Mouse (Mus musculus): Measurements from ENCODE around the gene Cfap73.

The Cfap73 gene

DNA sequence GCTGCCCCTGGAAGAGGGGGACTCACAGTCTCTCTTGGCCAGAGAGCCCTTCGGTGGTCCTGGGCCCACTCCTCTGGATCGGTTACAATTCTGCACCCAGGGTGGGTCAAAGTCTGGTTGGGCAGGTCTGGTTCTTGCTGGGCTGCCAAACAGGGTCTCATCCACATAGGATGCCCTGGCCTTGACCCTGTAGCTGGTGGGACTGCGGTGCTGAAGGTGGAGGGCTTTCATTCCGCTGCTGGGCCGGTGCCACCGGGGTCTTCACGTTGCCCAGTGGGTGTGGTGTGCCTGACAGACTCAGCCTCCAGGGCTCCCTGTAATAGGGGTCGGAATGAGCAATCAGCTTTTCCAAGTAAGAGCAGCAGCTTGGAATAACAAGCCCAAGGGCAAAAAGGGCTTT is 22.6 kb downstream of the Cfap73 start:
- no peak for DNase-seq

DNA sequence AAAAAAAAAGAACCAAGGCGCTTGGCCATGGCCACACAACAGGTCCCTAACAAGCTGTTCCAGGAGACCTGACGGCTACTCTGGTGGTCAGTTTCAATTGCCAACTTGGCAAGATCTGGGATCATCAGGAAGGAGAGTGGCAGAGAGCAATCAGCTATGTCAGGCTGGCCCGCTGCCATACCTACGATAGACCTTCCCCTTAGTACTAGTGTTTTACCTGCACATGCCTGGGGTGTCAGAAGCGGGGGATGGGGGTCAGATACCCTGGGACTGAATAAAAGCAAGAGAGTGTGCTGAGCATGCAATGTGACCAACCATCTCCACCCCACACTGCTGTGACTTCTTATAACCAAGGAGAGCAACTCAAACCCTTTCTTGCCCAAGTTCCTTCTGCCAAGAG is 23.1 kb downstream of the Cfap73 start:
- peak; percentile 73 for DNase-seq

DNA sequence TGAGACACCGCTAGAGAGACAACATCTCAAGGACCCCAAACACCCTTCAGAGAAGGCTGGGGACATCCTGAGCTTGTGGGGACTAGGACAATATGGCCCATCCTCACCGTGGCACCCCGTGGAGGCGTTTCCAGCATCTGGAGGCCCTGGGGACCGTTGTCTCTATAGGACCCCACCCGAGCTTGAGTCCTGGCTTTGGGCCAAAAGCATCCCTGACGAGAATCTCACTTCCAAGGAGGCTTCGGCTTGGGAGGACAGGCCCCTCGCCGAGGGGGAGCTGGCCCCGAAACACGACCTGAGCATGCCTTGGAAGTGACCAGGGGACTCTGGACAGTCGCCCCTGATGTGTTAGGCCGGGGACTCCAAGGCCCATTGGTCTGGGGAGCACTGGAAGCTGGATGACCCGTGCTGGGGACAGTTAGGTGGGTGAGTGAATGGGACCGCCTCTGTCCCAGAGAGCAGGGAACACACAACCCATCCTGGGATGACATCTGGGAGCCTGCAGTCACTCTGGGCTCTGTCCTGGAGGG is 24.7 kb downstream of the Cfap73 start:
- peak; percentile 63 for DNase-seq

DNA sequence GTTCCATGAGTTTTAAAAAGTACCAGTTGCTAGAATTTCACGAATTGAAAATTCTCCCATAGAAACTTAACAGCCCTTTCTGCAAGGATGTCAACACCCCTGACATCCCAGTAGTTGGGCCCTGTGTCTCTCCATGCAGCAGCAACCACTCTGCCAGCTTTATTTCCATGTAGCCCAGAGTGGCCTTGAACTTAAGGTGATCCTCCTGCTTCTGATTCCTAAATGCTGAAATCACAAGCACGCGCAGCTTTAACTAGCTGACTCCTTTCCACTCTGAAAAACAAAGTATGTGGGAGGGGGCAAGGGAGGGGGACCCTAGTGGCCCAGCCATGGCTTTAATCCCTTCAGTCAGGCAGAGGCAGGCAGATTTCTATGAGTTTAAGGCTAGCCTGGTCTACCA is 26.7 kb downstream of the Cfap73 start:
- DNase-seq: peak; percentile 36

GRCm38 (mm10) chr5:120606590-120607200 is 27.3 kb downstream of the Cfap73 start:
- peak; percentile 55 for DNase-seq

GRCm38 (mm10) chr5:120605688-120606087 is 28.3 kb downstream of the Cfap73 start:
- DNase-seq: peak; percentile 94

DNA sequence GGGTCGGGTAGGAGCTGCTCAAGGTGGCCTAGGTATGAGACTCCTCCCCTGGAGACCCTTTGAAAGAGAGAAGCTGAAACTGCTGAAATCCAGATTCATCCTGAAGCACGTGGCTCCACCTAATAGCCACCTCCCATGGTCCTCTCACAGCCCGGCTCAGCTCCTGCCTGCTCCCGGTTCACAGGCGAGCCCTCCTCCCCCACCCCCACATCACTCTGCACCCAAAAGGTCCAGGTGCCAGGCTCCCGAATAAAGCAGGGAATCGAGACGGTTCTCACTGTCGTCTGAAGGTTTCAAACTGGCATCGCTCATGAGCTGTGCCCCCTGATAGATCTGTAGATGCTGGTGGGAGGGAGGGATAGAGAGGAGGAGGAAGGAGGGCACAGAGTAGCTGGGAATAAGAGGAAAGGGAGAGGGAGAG is 28.8 kb downstream of the Cfap73 start:
- DNase-seq: peak; percentile 67

- peak; percentile 92 for DNase-seq
Observed at GRCm38 (mm10) chr5:120604839-120605238, 29.2 kb downstream of the Cfap73 start.

DNA sequence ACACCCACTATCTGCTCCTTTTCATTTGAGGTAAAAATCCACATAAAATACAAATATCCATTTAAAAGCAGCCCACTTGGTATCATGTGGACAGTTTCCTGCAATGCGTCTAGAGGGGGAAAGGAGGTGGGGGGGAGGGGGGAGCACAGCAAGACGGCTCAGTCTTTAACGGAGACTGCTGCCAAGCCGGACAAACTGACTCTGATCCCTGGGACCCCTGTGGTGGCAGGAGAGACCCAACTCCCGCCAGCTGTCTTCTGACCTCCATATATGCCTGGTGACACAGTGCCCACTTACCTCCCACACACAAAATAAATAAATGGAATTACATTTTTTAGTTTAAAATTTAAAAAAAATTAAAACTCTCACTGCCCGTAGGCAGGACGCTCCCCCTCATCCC is 30.5 kb downstream of the Cfap73 start:
- no peak for DNase-seq

GRCm38 (mm10) chr5:120602210-120602609 is 31.8 kb downstream of the Cfap73 start:
- DNase-seq: peak; percentile 73

- DNase-seq: no peak
Observed at GRCm38 (mm10) chr5:120600946-120601668, 32.9 kb downstream of the Cfap73 start.

DNA sequence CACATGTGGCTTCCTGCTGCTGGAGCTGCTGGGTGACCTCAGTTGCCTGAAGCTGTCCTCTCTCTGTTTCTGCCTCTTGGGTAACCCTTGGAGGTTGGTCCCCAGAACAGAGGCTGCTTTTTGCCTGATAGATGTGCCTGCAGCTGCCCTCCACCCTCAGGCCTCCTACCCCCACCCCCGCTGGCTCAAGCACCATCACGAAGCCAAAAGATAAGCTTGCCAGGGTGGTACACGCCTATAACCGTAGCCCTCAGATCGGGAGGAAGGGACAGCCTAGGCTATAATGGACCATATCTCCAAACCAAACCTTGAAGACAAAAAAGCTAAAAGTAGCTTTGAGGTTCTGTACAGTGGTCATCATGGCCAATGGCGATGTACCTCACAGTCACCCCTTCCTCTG is 34.4 kb downstream of the Cfap73 start:
- DNase-seq: no peak

GRCm38 (mm10) chr5:120594485-120594884 is 39.5 kb downstream of the Cfap73 start:
- no peak for DNase-seq

DNA sequence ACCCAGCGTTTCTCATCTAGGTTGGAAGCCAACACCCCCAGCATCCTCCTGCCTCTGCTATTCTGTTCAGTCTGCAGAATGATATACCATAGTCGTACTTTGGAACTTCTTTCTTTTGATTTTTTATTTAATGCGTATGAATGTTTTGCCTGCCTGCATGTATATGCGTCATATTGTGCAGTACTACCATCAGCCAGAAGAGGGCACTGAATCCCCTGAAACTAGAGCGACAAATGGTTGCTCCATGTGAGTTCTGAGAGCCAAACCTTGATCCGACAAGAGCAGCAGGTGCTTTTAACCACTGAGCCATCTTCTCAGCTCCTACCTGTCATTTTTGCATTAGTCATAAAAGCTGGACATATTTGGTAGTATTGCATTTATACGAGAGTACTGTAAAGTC is 41.9 kb downstream of the Cfap73 start:
- DNase-seq: no peak

DNA sequence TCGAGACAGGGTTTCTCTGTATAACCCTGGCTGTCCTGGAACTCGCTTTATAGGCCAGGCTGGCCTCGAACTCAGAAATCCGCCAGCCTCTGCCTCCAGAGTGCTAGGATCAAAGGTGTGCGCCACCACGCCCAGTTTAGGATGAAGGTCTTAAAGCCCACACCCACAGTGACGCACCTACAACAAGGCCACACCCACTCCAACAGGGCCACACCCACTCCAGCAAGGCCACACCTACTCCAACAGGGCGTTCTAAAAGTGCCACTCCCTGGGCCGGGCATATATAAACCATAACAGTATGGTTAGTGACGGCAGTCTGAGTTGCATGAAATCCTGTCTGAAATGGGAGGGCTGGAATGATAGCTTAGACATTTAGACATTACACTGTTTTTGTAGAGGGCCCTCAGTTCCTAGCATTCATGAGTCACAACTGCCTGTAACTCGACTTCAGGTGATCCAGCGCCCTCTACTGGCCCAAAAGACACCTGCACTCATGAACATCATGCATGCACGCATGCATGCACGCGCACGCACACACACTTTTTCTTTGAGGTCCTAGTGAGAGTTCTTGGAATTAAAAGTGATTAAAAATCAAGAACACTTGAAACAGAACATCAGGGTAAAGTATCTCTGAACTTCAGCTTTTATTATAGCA is 43.6 kb downstream of the Cfap73 start:
- DNase-seq: no peak

DNA sequence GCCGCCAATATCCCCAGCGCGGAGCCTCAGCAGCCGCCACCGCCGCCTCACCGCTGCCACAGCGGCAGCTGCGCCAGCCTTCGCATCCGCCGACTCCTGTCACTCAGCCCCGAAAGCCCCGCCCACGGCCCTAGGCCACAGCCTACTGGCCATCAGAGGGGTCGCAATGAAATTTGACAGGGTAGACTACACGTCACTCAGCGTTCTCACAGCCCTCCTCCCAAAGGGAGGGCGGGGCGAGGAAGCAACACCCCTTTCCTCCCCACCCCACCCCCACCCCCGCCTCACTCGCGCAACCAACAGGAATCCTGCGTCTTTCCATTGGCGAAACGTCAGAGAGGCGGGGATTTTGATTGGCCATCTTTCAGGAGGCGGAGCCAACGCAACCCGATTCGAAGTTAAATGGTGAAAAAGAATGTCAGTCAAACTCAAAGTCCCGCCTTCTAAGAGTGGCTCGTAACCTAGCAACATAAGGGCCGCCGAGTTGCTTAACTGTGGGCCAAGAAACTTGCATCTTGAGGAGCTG is 45.4 kb downstream of the Cfap73 start, which contains the start of the genes Tpcn1 and Iqcd:
Gene Tpcn1 (minus strand): TSS at position 105 of the 526 bp plus-strand sequence.
Gene Iqcd (plus strand): TSS at position 448 of the 526 bp plus-strand sequence.
- peak; percentile 99 for DNase-seq

DNA sequence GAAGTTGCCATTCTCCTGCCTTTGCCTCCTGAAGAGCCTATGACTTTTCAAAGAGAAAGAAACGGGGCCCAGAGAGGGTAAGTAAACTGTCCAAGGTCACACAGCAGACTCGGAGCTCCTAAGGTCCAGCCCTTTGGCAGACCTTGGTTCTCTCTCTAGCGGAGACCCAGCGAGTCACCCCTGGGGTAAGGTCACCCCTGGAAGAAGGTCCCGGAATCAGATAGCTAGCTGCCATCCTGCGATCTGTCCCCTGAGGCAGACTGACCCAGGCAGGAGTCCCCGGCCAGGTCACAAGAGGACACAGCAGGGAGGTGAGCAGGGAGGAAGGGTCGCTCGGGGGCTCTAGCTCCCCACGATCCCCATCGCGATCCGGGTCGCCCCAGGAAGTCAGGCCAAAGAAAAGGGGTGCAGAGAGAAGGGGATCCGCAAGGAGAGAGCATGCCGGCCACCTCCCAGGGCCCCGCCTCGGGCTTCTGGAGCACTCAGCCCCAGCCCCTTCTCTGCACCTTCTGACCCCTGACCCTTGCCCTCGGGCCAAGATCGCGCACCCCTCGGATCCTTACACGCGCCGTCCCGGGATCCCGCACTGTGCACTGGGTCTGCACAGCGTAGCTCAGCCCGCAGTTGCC is 46.0 kb downstream of the Cfap73 start:
- no peak for DNase-seq

GRCm38 (mm10) chr5:120587616-120587926 is 46.5 kb downstream of the Cfap73 start:
- no peak for DNase-seq

DNA sequence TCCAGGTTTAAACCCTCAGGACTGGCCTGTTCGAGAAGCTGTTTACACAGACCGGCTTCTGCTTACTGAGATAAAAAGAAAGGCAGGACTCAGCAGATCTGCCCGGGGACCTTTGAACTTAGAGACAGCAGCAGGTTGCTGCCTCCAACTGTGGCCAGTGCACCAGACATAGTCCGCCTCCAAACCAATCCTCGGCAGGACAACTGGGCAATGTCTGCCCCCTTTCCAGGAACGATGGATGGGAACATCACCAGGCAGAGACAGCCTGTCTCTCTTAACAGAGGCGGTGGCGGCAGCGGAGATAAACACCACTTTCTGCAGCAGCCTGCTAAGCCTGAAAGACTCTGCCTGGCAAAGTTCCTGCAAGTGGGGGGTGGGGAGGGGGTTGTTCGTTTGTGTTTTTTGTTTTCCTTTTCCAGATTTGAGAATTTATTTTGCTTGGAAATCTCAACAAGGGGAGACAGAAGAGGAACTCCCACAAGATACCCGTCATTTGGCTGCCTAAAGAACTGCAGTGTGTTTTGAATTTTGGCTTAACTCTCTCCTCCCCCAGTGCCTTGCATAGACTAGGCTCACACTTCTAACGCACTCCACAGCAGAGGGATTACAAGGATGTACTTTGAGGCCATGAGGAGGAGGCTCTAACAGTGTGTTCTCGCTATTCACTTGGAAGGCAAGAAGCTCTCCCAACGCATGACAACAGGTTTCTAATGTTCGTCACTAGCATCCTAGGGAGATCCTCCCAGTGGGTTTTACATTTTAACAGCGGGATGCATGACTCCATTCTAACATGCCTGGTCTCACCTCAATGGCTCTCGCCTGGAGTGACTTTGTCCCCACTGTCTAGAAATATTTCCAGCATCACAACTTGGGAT is 47.1 kb downstream of the Cfap73 start:
- no peak for DNase-seq

- no peak for DNase-seq
Observed at GRCm38 (mm10) chr5:120584968-120585367, 49.1 kb downstream of the Cfap73 start.

- DNase-seq: no peak
Observed at GRCm38 (mm10) chr5:120583511-120583910, 50.5 kb downstream of the Cfap73 start.

GRCm38 (mm10) chr5:120582002-120582401 is 52.0 kb downstream of the Cfap73 start:
- DNase-seq: no peak

Measured in cerebellum, adult 9-10 months (tissue).